Mouse (Mus musculus): ENCODE results near the gene Eef1akmt3.

DNA sequence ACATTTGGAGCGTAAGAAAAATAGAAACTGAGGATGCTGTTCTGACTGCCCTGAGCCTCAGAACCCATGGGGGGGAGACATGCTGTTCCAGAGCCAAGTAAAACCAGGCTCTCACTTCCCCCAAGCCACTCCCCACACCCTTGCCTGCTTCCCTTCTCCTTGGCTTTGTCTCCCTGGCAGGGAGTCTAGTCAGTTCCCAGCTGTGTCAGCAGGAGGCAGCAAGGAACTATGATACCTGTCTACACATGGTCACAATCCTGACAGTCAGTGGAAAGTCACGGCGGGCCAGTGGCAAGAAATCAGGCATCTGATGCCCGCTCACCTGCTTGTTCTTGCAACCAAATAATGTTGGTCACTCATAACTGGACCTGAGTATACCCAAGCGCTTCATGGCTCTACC lies 24.8 kb downstream of the Eef1akmt3 start:
- TF ChIP-seq POLR2A (IDR thresholded peaks at IDR 0.05; ENCODE audit: extremely low read depth, insufficient read depth, low read length) (no peak), CTCF (IDR thresholded peaks at IDR 0.05; ENCODE audit: low read depth, low read length) (peak; percentile 23; the same call in 1 of the 2 replicates)
